In genomic region chr7:143012230-143012875, GRCm38 (mm10) we compare ENCODE assay signal across 1 mouse cellular context.
TF ChIP-seq lines count a peak whose summit lies in the region.

No protein-coding gene starts in this region.

TF ChIP-seq in MEL, 35 proteins besides CTCF, POLR2A, EP300 and RAD21 (continued from another document):
- TF ChIP-seq TBP (IDR thresholded peaks at IDR 0.05; ENCODE audit: low read depth, low read length): no peak
- TF ChIP-seq TAL1 (IDR thresholded peaks at IDR 0.05; ENCODE audit: low read length): no peak
- TF ChIP-seq NELFE (IDR thresholded peaks at IDR 0.05; ENCODE audit: low read depth, low read length): peak; percentile 39; the same call in 1 of the 2 replicates
- TF ChIP-seq MAX (IDR thresholded peaks at IDR 0.05; ENCODE audit: low read length): no peak
- TF ChIP-seq SMC3 (IDR thresholded peaks at IDR 0.05; ENCODE audit: low read depth, low read length): peak; percentile 21
- TF ChIP-seq ZKSCAN1 (IDR thresholded peaks at IDR 0.05; ENCODE audit: low read depth, low read length): 0 out of 2 replicates have a peak, but pooled peaks have one; percentile 3
- TF ChIP-seq MYC (IDR thresholded peaks at IDR 0.05; ENCODE audit: low read depth, low read length): no peak; the same call in 1 of the 2 replicates
- no peak for TF ChIP-seq CHD2 (IDR thresholded peaks at IDR 0.05; ENCODE audit: low read length)
- no peak for TF ChIP-seq GATA1 (IDR thresholded peaks at IDR 0.05; ENCODE audit: low read depth, low read length)
- peak; percentile 78 for TF ChIP-seq POLR2AphosphoS2 (IDR thresholded peaks at IDR 0.05; ENCODE audit: low read length)
- TF ChIP-seq ZMIZ1 (IDR thresholded peaks at IDR 0.05; ENCODE audit: low read depth, low read length): peak; percentile 32
- TF ChIP-seq BHLHE40 (IDR thresholded peaks at IDR 0.05; ENCODE audit: borderline replicate concordance, low read depth, low read length): no peak
- TF ChIP-seq TCF12 (IDR thresholded peaks at IDR 0.05; ENCODE audit: low read depth, low read length): no peak
- no peak for TF ChIP-seq MAFK (IDR thresholded peaks at IDR 0.05; ENCODE audit: borderline replicate concordance, low read depth, low read length)
- no peak for TF ChIP-seq E2F4 (IDR thresholded peaks at IDR 0.05; ENCODE audit: borderline replicate concordance, low read depth, low read length)
